Mouse (Mus musculus) cerebellum, adult 9-11 months (tissue): ENCODE data around the gene Krtap4-1.

Experiments used
- DNase-seq: peaks from one replicate; pipeline ENCODE4 v3.0.0; 2022

Gene Krtap4-1

GRCm38 (mm10) chr11:99583245-99583704, 44.8 kb downstream of the Krtap4-1 start, which contains the start of gene Krtap1-4:
Gene Krtap1-4, minus strand, starts transcription at chr11:99583654.
- no peak for DNase-seq

GRCm38 (mm10) chr11:99581564-99581963, 46.5 kb downstream of the Krtap4-1 start:
- DNase-seq, result no peak

- no peak for DNase-seq
These were observed 47.0 kb downstream of the Krtap4-1 start for GRCm38 (mm10) chr11:99581051-99581450.

- no peak for DNase-seq
These were observed 47.4 kb downstream of the Krtap4-1 start, which contains the start of gene Krtap1-5 for GRCm38 (mm10) chr11:99580636-99581035. Gene Krtap1-5, minus strand, starts transcription at chr11:99581016.
